Mouse (Mus musculus): ENCODE measurements at regions not wholly inside any gene's neighbourhood (a gene's known extent, or its start where the extent isn't known, plus 50 kb on each side); places are given as distances from the start of the nearest gene placed in this dataset.

GRCm38 (mm10) chr10:68842023-68842735 lies 118.7 kb downstream of the Tmem26 start:
- peak; percentile 54 for DNase-seq (ENCODE audit: low spot score)

- no peak for DNase-seq (ENCODE audit: low spot score)
These were observed 120.6 kb downstream of the Tmem26 start for GRCm38 (mm10) chr10:68844066-68844465.

- DNase-seq (ENCODE audit: low spot score), result no peak
These were observed 121.2 kb downstream of the Tmem26 start for GRCm38 (mm10) chr10:68844596-68844995.

GRCm38 (mm10) chr10:68851153-68851552 lies 127.7 kb downstream of the Tmem26 start:
- DNase-seq (ENCODE audit: low spot score), result no peak

GRCm38 (mm10) chr10:68855934-68856891 lies 132.8 kb downstream of the Tmem26 start:
- DNase-seq (ENCODE audit: low spot score), result no peak

- DNase-seq (ENCODE audit: low spot score), result no peak
These were observed 141.3 kb downstream of the Tmem26 start for GRCm38 (mm10) chr10:68864606-68865378.

- no peak for DNase-seq (ENCODE audit: low spot score)
These were observed 142.3 kb downstream of the Tmem26 start for GRCm38 (mm10) chr10:68865776-68866175.

GRCm38 (mm10) chr10:68867361-68867760 lies 143.9 kb downstream of the Tmem26 start:
- no peak for DNase-seq (ENCODE audit: low spot score)

- DNase-seq (ENCODE audit: low spot score), result no peak
These were observed 148.7 kb downstream of the Tmem26 start for GRCm38 (mm10) chr10:68872102-68872501.

GRCm38 (mm10) chr10:68875641-68876040 lies 152.2 kb downstream of the Tmem26 start:
- DNase-seq (ENCODE audit: low spot score), result peak; percentile 9

- peak; percentile 56 for DNase-seq (ENCODE audit: low spot score)
These were observed 169.8 kb downstream of the Tmem26 start for GRCm38 (mm10) chr10:68893100-68893841.

GRCm38 (mm10) chr10:68894121-68894520 lies 170.7 kb downstream of the Tmem26 start:
- DNase-seq (ENCODE audit: low spot score), result peak; percentile 30

GRCm38 (mm10) chr10:68897524-68897923 lies 174.1 kb downstream of the Tmem26 start:
- peak; percentile 15 for DNase-seq (ENCODE audit: low spot score)

GRCm38 (mm10) chr10:68901168-68901567 lies 177.7 kb downstream of the Tmem26 start:
- DNase-seq (ENCODE audit: low spot score), result no peak

- peak; percentile 46 for DNase-seq (ENCODE audit: low spot score)
These were observed 179.2 kb downstream of the Tmem26 start for GRCm38 (mm10) chr10:68902670-68903069.

GRCm38 (mm10) chr10:68904337-68904736 lies 180.9 kb downstream of the Tmem26 start:
- DNase-seq (ENCODE audit: low spot score), result no peak

GRCm38 (mm10) chr10:68908236-68908635 lies 184.8 kb downstream of the Tmem26 start:
- DNase-seq (ENCODE audit: low spot score), result peak; percentile 53

- DNase-seq (ENCODE audit: low spot score), result no peak
These were observed 185.6 kb downstream of the Tmem26 start for GRCm38 (mm10) chr10:68909018-68909417.

GRCm38 (mm10) chr10:68916147-68916546 lies 192.7 kb downstream of the Tmem26 start:
- no peak for DNase-seq (ENCODE audit: low spot score)

GRCm38 (mm10) chr10:68935843-68936242 lies 212.4 kb downstream of the Tmem26 start:
- DNase-seq (ENCODE audit: low spot score), result no peak

- no peak for DNase-seq (ENCODE audit: low spot score)
These were observed 208.0 kb upstream of the Rhobtb1 start for GRCm38 (mm10) chr10:68943239-68943638.

Measured in lung, postnatal 25 days (tissue).